Mouse (Mus musculus) forebrain, embryonic 13.5 days (tissue): ENCODE results near the gene Ryr2. TPM values are rescaled to one million over a fixed set of nuclear protein-coding genes. Genes with fewer than 3 reads are reported as not detected.
"Not testable (repeated sequence)": the region's sequence is repeated elsewhere in the genome, so short reads cannot be mapped to it uniquely, and the experiment has no call there.

Source experiments
- ATAC-seq: fragments of 200-750 bp; cut with Nextera tagmentation; 2 replicates; pipeline ENCODE4 v1.8.0; 2017
- H3K27ac ChIP-seq: fragments of 300-500 bp; sonication (generic); 2 replicates; pipeline ENCODE4 v1.5.1; 2015; ENCODE audit warnings: inconsistent platforms, mild to moderate bottlenecking, moderate library complexity
- H3K27me3 ChIP-seq: fragments of 300-500 bp; sonication (generic); 2 replicates; pipeline ENCODE4 v1.6.1; 2015; ENCODE audit warnings: mild to moderate bottlenecking, inconsistent platforms
- H3K36me3 ChIP-seq: fragments of 300-500 bp; sonication (generic); 2 replicates; pipeline ENCODE4 v1.6.1; 2015; ENCODE audit warnings: mild to moderate bottlenecking, inconsistent platforms; ENCODE audit not compliant: poor library complexity, severe bottlenecking
- H3K4me1 ChIP-seq: fragments of 300-500 bp; sonication (generic); 2 replicates; pipeline ENCODE4 v1.6.1; 2015; ENCODE audit warnings: inconsistent platforms
- H3K4me2 ChIP-seq: fragments of 300-500 bp; sonication (generic); 2 replicates; pipeline ENCODE4 v1.6.1; 2015; ENCODE audit warnings: inconsistent platforms, mild to moderate bottlenecking, moderate library complexity
- H3K4me3 ChIP-seq: fragments of 300-500 bp; sonication (generic); 2 replicates; pipeline ENCODE4 v1.5.1; 2015; ENCODE audit warnings: mild to moderate bottlenecking, inconsistent platforms
- H3K9ac ChIP-seq: fragments of 300-500 bp; sonication (generic); 2 replicates; pipeline ENCODE4 v1.6.1; 2015; ENCODE audit warnings: mild to moderate bottlenecking, inconsistent platforms
- H3K9me3 ChIP-seq: fragments of 300-500 bp; sonication (generic); replicated peaks from 2 replicates; pipeline ENCODE4 v1.6.1; 2016; ENCODE audit warnings: inconsistent platforms
- WGBS: fragments of 180-500 bp; shearing (Covaris S2); methylation state at CpG from one replicate; pipeline ENCODE4 v1.1.7; 2015; 5-methylcytosine and 5-hydroxymethylcytosine counted together
- polyA plus RNA-seq: library from polyadenylated mRNA; unstranded; fragments of >200 nt; fragmentation: Nextera tagmentation; extraction: Ambion mirVana; gene quantifications from 2 replicates; pipeline ENCODE4 v1.2.1, GENCODE M21; 2015

Gene Ryr2
- polyA plus RNA-seq = 0.53 and 1.2 TPM in 2 replicates

DNA sequence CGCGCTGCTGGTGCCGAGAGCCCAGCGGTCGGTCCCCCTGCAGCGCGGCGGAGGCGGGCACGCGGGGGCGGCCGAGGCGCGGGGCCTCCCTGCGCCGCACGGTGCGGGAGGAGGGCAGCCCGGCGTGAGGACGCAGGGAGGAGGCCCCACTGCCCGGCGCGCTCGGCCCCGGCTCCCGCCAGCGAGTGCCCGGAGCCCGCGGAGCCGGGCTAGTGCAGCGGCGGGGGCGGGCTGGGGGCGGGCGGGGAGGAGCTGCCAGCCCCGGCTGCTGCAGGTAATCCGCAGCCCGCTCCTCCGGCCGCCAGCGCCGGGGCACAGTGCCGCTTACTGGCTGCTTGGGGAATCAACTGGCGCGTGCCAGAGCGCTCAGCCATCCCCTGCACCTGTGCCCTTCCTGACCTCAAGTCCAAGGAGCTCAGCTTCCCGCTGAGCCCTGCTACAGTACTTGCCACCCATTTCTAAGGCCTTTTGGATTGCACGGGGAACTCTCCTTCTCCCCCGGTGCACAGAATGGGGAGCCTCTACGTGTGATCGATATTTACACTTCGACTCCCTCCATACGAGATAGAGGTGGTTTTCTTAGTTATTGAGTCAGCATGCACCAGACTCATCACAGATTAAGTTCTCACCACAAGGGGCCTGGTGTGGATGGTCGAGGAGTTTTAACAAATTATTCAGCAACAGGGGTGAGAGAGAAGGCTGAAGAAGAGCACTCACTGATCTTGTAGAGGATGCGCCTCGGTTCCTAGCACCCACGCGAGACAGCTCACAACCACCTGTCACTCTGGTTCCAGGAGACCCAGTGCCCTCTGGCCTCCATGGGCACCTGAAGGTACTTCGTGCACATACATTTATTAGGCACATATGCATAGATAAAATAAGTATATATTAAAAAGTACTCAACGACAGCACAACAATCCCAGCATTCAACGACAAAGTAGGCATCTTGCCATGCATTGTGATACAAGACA, at the start of gene Ryr2:
Gene Ryr2 (minus strand): TSS at position 284 of the 971 bp plus-strand sequence.
- H3K4me1 ChIP-seq = peaks cover 6% of the 10 kb centered on the region
- no peaks in the 10 kb centered on the region for H3K9me3 ChIP-seq
- H3K27ac ChIP-seq = no peak within 1 kb of the TSS
- no peaks in the 10 kb centered on the region for H3K36me3 ChIP-seq
- H3K4me2 ChIP-seq = peak within 1 kb of the TSS; percentile 95
- WGBS = 12% methylated on average over 37 of the region's 64 CpGs
- ATAC-seq = peak; percentile 90
- peak within 1 kb of the TSS; percentile 70 for H3K4me3 ChIP-seq
- H3K27me3 ChIP-seq = peaks cover 29% of the 10 kb centered on the region
- H3K9ac ChIP-seq = peak within 1 kb of the TSS; percentile 75

- H3K27me3 ChIP-seq = no peaks in the 10 kb centered on the region
- no peak for ATAC-seq
- H3K4me3 ChIP-seq = no peak overlapping the region
- H3K9me3 ChIP-seq = no peaks in the 10 kb centered on the region
- H3K27ac ChIP-seq = no peak overlapping the region
- no peaks in the 10 kb centered on the region for H3K36me3 ChIP-seq
- no peak overlapping the region for H3K9ac ChIP-seq
- no peaks in the 10 kb centered on the region for H3K4me1 ChIP-seq
- no peak overlapping the region for H3K4me2 ChIP-seq
- 80% methylated on average over 11 of the region's 11 CpGs for WGBS
Measured at GRCm38 (mm10) chr13:12153922-12154321, 47.2 kb upstream of the Ryr2 start.

DNA sequence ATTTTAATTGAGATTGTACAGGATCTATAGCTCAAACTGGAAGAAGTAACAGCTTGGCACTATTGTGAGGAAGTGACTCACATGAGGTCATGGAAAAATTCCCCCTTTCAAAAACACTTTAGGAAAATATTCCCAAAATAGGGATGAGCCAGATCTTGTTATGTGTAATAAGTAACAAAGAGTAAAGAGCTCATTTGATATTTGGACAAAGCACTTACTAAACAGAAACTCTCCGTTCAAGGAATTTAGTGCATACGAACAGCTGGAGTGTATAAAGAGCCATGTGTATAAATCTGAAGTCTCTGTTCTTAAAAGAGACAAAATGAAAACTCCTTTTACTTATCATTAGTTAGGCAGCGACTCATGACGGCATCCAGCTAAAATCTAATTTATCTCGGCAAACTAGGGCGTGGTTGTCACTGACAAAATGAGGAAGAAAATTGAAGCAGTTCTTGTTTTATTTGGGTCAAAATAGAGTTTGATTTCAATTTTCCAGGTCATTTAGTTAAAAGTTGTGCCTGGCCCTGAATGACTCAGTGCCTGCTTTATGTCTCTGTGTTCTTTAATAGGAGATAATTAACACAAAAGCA, 40.3 kb upstream of the Ryr2 start:
- no peak overlapping the region for H3K4me2 ChIP-seq
- no peaks in the 10 kb centered on the region for H3K27me3 ChIP-seq
- H3K9ac ChIP-seq = no peak overlapping the region
- no peak for ATAC-seq
- H3K36me3 ChIP-seq = no peaks in the 10 kb centered on the region
- H3K4me3 ChIP-seq = no peak overlapping the region
- no peak overlapping the region for H3K27ac ChIP-seq
- no peaks in the 10 kb centered on the region for H3K4me1 ChIP-seq
- WGBS = 82% methylated on average over 6 of the region's 6 CpGs
- no peaks in the 10 kb centered on the region for H3K9me3 ChIP-seq

- WGBS = 82% methylated on average over 2 of the region's 2 CpGs
- Histone ChIP-seq H3K9ac (no peak overlapping the region), H3K27me3 (no peaks in the 10 kb centered on the region), H3K4me2 (no peak overlapping the region), H3K27ac (no peak overlapping the region), H3K4me1 (no peaks in the 10 kb centered on the region), H3K9me3 (no peaks in the 10 kb centered on the region), H3K36me3 (no peaks in the 10 kb centered on the region), H3K4me3 (no peak overlapping the region)
- ATAC-seq = no peak
Measured at GRCm38 (mm10) chr13:12146402-12146801, 39.7 kb upstream of the Ryr2 start.

- Histone ChIP-seq H3K27ac (no peak overlapping the region), H3K27me3 (no peaks in the 10 kb centered on the region), H3K4me2 (no peak overlapping the region), H3K4me1 (no peaks in the 10 kb centered on the region), H3K9me3 (no peaks in the 10 kb centered on the region), H3K9ac (no peak overlapping the region), H3K36me3 (no peaks in the 10 kb centered on the region), H3K4me3 (no peak overlapping the region)
- 91% methylated on average over 5 of the region's 5 CpGs for WGBS
- no peak for ATAC-seq
Measured at GRCm38 (mm10) chr13:12143347-12143746, 36.6 kb upstream of the Ryr2 start.

DNA sequence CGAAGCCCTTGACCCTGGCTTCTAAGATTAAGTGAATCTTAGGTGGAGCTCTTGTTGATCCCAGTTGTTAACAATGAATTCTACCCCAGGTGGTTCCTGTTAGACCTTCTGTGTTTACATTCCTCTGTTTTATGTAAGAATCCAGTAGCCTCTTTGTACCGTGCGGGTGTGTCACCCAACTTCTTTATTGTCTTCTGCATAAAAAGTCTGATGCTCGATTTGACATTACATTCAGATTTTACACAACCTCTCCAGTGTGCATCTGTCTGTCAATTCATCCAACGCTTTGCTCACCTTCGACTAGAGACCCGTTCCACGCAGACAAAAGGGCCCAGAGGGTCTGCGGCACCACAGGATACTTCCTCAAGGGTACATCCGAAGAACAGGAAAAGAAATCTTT, 29.7 kb upstream of the Ryr2 start:
- ATAC-seq, H3K9me3 ChIP-seq, H3K9ac ChIP-seq, H3K4me1 ChIP-seq, H3K4me2 ChIP-seq, H3K36me3 ChIP-seq, H3K27me3 ChIP-seq, H3K4me3 ChIP-seq, H3K27ac ChIP-seq: not testable (repeated sequence)
- WGBS = 89% methylated on average over 10 of the region's 10 CpGs

DNA sequence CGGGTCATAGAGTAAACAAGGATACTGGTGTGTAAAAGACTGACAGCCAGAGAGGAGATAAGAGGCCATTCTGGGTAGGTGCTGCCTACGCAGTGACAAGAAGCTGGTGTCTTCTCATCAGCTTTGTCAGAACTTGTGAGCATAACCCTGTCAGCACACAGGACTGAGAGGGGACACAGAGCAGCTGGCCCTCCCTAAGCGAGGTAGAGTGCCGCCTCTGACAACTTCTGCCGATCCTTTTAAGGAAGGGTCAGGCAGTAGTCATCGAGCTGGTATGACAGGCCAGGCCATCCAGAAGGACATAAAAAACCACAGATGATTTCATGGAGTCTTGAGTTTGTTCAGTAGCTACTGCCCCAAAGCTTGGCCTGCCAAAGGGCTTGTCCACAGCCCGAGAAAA, 26.8 kb upstream of the Ryr2 start:
- Histone ChIP-seq H3K9ac (no peak overlapping the region), H3K27me3 (no peaks in the 10 kb centered on the region), H3K27ac (no peak overlapping the region), H3K4me3 (no peak overlapping the region), H3K4me1 (no peaks in the 10 kb centered on the region), H3K36me3 (no peaks in the 10 kb centered on the region), H3K9me3 (no peaks in the 10 kb centered on the region), H3K4me2 (no peak overlapping the region)
- ATAC-seq = no peak
- 93% methylated on average over 7 of the region's 7 CpGs for WGBS

DNA sequence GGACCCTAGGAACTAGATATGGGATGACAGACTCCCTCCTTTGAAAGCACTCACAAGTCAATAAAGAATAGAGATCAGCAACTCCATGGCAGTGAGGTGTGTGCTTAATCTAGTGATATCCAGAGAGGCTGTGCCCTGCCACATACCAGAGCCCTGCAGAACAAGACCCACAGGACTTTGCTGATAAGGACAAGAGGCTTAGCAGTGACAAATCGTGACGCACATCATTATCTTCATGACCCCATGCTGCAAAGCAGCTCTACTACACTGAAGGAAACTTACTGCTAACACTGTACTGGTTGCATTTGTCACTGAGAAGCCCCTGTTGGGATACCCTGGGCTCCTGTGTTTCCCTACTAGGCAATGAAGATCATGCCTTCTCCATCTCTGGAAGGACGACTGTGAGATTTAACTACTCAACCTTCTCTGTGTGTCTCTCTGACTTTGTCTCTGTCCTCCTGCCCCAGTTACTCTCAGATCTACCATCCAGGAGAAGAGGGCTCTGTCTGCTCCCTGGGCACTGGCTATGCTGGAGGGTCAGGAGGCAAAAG, 25.5 kb upstream of the Ryr2 start:
- Histone ChIP-seq H3K9ac (no peak overlapping the region), H3K27ac (no peak overlapping the region), H3K4me1 (no peaks in the 10 kb centered on the region), H3K36me3 (no peaks in the 10 kb centered on the region), H3K4me3 (no peak overlapping the region), H3K4me2 (no peak overlapping the region), H3K9me3 (no peaks in the 10 kb centered on the region), H3K27me3 (no peaks in the 10 kb centered on the region)
- 82% methylated on average over 3 of the region's 3 CpGs for WGBS
- ATAC-seq = no peak

DNA sequence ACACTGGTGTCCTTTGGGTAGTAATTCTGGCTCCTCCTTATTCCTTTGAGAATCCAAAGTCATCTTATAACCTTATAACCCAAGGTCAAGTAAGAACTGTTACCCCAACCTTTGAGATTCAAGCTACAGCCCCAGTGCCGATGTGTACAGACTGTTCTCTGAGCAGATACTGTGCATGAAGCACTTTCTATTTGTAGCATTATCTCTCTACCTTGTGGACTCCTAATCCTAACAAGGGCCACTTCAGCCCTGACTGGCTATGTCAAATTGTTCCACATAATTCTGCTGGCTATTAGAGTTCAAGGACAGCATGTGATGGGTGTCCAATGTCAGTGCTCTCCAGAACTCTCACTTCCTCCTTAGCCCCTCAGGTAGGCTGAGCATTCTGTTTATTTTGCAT, 22.4 kb upstream of the Ryr2 start:
- H3K4me1 ChIP-seq = no peaks in the 10 kb centered on the region
- no peak overlapping the region for H3K9ac ChIP-seq
- no peak overlapping the region for H3K27ac ChIP-seq
- no peaks in the 10 kb centered on the region for H3K27me3 ChIP-seq
- no peak overlapping the region for H3K4me2 ChIP-seq
- 93% methylated on average over 1 of the region's 1 CpGs for WGBS
- H3K9me3 ChIP-seq = no peaks in the 10 kb centered on the region
- no peak for ATAC-seq
- H3K36me3 ChIP-seq = no peaks in the 10 kb centered on the region
- H3K4me3 ChIP-seq = no peak overlapping the region

DNA sequence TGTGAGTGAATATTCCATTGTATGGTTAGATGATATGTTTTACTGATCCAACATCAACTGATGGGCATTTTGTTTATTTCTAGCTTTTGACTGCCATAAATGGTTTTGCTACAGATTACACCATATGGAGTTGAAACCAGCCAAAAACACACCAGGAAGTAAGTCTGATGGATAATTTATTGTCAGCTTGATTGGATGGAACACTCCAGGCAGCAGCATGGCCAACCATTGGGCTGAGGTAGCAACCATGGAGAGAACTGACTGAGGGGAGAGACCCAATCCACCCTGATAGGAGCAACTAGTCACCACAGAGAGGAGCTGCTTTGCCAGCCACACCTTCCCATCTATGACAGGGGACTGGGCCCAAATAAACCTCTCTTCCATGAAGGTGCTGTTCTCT, 19.4 kb upstream of the Ryr2 start:
- Histone ChIP-seq H3K9ac (no peak overlapping the region), H3K27ac (no peak overlapping the region), H3K4me3 (no peak overlapping the region), H3K27me3 (no peaks in the 10 kb centered on the region), H3K4me2 (no peak overlapping the region), H3K36me3 (no peaks in the 10 kb centered on the region), H3K4me1 (no peaks in the 10 kb centered on the region), H3K9me3 (no peaks in the 10 kb centered on the region)
- ATAC-seq = no peak

DNA sequence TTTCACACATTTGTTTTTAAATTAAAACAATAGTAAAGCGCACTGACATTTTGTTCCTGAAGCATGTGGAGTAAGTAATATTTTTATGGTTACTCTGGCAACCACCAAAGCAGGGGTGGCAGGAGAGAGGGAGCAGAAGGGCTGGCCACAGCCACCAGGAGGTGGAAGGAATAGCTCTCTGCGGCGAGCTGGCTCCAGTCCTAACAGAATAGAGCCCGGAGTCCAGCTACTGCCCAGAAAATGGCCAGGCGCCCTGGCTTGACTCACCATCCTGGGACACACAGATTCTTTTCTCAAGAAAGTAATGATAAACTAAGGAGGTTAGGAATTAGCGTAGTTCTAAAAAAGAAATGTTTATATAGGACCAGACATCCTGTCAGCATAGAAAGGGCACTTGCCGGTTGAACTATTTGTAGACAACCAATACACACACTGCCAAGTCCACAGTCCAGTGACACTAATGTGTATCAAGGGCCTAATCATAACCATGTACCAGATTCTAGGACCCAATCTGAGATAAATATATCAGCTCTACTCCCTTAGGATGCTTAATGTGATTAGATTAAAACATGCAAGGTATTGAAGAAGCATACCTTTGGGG, 18.3 kb upstream of the Ryr2 start:
- H3K36me3 ChIP-seq = no peaks in the 10 kb centered on the region

DNA sequence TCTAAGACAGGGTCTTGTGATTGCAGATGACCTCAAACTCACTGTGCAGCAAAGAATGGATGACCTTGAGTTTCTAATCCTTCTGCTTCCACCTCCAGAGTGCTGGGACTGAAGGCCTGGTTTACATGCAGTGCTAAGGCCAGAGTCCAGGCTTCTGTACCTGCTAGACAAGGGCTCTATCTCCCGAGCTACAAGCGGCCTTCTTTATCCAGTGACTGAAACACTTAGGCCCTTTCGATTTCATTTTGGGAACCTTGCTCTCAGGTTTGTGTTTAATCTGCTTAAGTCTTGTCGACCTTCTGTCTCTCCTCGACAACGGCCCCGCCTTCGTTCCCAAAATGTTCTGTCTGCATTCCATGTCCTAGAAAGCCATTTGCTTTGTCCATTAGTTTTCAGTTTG, 8.8 kb upstream of the Ryr2 start:
- 88% methylated on average over 8 of the region's 8 CpGs for WGBS
- Histone ChIP-seq H3K4me2 (no peak overlapping the region), H3K27ac (no peak overlapping the region), H3K36me3 (no peaks in the 10 kb centered on the region), H3K9me3 (no peaks in the 10 kb centered on the region), H3K27me3 (no peaks in the 10 kb centered on the region), H3K4me3 (no peak overlapping the region), H3K4me1 (no peaks in the 10 kb centered on the region), H3K9ac (no peak overlapping the region)
- ATAC-seq = no peak

More for the DNA sequence above, 18.3 kb upstream of the Ryr2 start:
- Histone ChIP-seq H3K27ac (no peak overlapping the region), H3K9ac (no peak overlapping the region), H3K9me3 (no peaks in the 10 kb centered on the region), H3K4me1 (no peaks in the 10 kb centered on the region), H3K4me3 (no peak overlapping the region), H3K4me2 (no peak overlapping the region), H3K27me3 (no peaks in the 10 kb centered on the region)
- no peak for ATAC-seq
- 81% methylated on average over 7 of the region's 7 CpGs for WGBS
